Mouse (Mus musculus) cerebellum, postnatal 10 days (tissue): ENCODE results near the gene Dusp1.
A peak's percentile ranks its signal among the peaks of the same experiment; 100 is the strongest.

ENCODE experiments used
- DNase-seq, 2 experiments: peaks; one replicate each; pipeline ENCODE4 v3.0.0; 2021; ENCODE audit warnings: mixed read lengths in 2 of 2

Dusp1 gene

DNA sequence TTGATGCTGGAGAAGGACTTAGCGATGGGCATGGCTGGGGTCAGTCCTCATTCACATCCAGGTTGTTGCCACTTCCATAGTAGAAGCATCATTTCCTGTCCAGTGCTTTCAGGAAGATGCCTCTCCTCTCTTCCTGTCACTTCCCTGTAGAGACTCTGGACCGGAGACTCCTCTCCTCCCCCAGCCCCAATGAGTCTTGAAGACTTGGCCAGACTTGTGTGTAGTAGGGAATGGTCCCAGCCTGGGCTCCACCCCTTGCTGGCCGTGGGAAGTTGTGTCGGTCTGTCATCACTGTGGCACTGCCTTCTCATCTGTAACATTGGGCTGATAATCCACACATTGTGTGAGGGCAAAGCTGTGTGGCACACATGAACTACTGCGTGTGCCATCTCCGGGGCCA is 21.7 kb upstream of the Dusp1 start:
- no peak for DNase-seq

- DNase-seq: no peak
Observed at GRCm38 (mm10) chr17:26583056-26583455, 21.1 kb upstream of the Dusp1 start.

GRCm38 (mm10) chr17:26582297-26582696 is 20.4 kb upstream of the Dusp1 start:
- peak in 1 of 2 experiments; percentile 38 for DNase-seq

DNA sequence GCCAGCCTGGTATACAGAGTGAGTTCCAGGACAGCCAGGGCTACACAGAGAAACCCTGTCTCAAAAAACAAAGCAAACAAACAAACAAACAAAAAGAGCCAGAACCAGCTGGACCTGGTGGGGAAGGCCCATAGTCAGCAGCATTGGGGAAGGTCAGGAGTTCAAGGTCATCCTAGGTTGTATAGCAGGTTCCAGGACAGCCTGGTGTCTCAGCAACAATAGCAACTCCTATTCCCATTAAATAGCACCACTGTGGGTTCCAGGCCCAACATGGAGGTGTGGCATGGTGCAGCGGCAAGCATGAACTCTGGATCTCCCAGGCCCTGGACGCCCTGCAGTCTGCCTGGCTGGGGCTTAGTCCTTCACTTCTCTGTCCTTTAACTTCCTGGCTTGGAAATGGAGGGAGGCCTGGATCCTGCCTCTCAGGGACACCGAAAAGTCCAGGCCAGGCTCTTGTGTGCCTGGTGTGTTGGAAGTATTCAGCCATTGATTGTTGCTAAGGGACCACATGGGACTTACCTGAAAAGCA is 19.0 kb upstream of the Dusp1 start:
- DNase-seq: no peak

DNA sequence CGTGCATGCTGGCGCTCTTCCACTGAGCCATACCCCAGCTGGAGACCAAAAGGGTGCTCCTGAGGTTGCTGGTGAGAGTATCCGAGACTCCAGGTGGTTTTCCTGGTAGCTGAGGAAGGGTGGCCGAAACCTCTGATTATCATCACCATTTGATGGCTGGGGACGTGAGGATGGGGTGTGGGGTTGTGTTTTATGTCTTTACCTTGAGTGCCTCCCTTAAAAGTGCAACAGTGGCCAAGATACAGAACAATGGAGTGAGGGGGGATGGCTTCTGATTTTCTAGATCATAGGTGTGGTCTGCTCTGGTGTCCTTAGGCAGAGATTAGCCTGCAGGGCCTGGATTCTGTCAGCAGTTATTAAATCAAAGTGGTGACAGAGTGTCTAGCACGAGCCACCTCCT is 17.5 kb upstream of the Dusp1 start:
- no peak for DNase-seq

- no peak for DNase-seq
Observed at GRCm38 (mm10) chr17:26578771-26579170, 16.8 kb upstream of the Dusp1 start.

- DNase-seq: no peak
Observed at GRCm38 (mm10) chr17:26578162-26578561, 16.2 kb upstream of the Dusp1 start.

DNA sequence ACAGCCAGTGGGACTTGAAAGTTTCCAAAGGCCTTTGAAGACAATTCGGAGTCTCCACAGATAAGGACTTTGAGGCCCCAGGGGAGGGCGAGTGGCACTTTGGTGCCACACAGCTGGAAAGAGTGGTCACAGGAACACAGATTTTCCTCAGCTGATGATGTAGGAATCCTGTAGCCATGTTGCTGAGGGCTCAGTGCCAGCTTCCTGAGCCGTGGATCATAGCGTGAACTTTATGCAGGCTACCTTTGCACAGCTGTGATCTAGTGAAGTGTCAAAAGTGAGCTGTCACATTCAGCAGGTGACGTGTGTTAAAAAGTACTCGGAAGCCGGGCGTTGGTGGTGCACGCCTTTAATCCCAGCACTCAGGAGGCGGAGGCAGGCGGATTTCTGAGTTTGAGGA is 15.4 kb upstream of the Dusp1 start:
- no peak for DNase-seq

DNA sequence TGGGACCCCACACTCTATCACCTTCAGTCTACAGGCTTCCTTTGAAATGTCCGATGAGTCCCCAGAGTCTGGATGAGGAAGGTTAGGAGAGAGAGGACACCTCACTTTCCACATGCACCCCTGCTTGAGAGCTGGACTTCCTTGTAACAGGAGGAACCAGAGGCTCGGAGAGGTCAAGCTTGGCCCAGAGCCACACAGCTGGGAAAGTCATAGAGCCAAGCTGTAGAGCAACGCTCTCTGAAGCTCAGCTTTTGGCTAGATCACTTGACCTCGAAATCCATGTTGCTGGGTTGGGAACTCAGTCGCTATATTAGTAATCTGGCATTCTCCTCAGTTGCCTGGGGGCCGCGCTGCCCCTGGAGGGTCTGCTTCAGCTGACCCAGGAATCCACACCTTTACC is 14.9 kb upstream of the Dusp1 start:
- DNase-seq: no peak

GRCm38 (mm10) chr17:26575786-26576690 is 14.1 kb upstream of the Dusp1 start:
- peak; percentile 39 to 42 for DNase-seq

GRCm38 (mm10) chr17:26574701-26575100 is 12.8 kb upstream of the Dusp1 start:
- peak; percentile 37 to 43 for DNase-seq

- no peak for DNase-seq
Observed at GRCm38 (mm10) chr17:26574118-26574517, 12.2 kb upstream of the Dusp1 start.

GRCm38 (mm10) chr17:26572265-26572664 is 10.3 kb upstream of the Dusp1 start:
- no peak for DNase-seq

- DNase-seq: no peak
Observed at GRCm38 (mm10) chr17:26571377-26571776, 9.4 kb upstream of the Dusp1 start.

GRCm38 (mm10) chr17:26570651-26571118 is 8.8 kb upstream of the Dusp1 start:
- DNase-seq: no peak

DNA sequence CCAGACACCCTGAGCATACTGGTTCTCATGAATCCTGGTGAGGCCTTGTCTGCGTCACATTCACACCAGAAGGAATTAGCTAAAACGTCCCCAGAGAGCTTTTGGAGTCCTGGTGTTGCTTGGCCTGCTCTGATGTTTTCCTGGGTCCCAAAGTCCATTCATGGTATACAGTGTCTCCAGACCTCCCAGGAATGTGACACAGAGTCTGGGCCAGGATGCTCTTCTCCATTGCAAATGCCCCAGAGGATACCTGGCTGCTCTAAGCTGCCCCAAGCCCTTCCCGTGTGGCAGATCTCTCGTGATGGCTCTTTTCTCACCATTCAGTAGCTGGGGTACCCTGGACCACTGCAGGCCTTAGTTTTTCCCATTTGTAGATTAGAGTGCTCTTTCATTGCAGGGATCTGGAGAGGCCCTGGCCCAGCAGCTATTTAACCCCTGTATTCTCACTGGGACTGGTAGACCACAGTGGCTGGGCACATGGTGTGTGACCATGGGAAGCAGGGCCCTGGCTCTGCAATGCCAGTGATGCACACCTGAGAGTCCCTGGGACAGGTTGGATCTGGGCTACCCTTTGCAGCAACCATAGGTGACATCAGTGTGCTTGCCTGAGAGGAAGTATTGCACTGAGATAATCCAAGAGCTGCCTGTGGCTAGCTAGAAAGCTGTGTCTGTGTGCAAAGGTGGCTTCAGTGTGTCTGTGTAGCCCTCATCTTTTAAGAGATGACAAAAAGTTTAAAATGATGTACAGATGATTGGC is 7.8 kb upstream of the Dusp1 start:
- DNase-seq: no peak

DNA sequence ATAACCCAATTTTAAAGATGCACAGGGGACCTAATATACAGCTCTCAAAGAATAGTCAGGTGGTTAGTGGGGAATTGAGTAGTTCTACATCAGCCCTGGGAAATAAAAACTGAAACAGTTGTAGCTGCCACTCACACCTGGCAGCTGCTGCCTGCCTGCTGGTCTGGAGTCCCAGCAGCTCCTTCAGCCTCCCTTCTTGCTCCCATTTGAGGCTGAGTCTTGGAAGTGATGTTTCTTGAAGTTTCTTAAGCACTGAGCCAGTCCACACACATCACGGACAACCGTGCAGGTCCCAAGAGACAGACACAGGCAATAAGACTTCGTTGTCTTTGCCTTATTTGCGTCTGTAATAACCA is 5.9 kb upstream of the Dusp1 start:
- no peak for DNase-seq

DNA sequence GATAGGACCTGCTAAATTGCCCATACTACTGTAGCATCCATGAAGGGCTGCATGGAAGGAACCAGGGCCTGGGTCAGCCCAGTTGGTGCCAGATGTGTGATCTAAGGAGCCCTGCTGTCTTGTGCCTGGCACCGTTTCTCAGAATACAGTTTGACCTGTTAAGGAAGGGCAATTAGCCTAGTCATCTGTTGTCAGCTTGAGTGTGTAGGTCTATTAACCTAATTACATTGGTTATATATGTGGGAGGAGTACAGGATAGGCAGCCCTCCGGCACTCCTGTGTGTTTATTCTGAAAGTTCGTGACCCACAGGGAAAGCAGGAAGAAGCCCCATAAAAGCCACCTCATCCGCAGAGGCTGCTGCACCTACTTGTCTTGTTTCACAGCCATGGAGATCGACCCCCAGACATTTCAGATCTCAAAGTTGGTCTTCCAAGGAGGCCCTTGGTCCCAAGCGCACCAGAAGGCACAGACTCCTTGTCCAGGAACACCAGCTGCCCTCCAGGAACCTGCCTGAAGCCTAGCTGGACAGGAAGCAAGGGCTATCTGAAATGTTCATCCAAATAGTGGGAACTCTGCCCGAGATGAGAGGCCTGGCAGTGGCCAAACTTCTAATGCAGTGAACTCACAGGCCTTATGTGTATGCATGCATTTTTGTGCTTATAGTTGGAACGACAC is 5.4 kb upstream of the Dusp1 start:
- no peak for DNase-seq

GRCm38 (mm10) chr17:26564439-26564838 is 2.5 kb upstream of the Dusp1 start:
- DNase-seq: no peak

DNA sequence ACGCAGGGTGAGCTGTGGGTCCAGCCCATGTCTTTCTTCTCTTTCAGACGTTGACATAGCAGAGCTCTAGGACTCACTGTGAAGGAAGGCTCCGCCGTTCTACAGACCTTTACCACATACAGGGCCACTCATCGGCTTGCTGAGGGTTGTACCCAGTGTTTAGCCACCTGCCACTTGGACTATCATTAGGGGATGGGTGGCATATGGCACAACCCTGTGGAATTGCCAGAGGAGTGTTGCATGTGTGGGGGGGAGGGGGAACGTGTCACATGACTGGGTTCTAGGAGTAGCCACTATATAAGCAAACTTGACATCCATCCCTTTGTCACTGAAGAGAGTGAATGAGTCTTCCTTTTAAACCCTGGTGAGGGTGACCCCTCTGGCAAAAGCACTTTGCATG is 1.5 kb upstream of the Dusp1 start:
- DNase-seq: peak; percentile 48 to 57

DNA sequence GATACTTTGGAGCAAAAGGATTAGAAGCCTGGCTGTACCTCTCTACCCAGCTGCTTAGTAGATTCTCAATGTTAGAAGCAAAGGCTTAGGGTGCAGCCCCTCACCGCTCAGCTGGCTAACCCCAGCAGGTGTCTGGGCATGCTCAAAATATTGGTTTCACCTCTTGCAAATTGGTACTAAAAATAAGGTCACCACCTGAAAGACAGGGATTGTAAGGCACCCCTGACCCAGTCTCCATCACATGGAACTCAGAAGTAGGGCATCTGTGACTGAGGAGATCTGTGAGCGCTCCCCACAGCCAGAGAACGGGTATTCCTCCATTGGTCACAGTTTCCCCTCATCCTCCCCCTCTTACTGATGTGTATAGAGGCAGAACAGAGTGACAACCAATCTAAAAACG is 364 bp upstream of the Dusp1 start:
- no peak for DNase-seq

DNA sequence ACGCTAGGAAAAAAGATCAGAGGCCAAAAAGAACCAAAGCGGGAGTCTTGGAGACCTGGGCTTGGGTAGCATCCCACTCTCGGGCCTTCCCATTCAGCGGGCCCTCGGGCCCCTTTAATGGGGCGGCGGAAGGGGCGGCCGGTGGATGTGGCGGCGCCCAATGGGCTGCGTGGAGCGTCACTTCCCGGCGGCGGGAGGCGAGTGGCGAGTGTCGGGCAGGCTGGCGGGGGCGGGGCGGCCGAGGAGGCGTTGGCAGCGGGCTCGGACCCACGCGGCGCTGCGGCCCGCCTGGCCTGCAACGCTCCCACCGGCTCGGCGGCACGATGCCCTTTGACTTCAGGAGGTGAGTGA is 663 bp downstream of the Dusp1 start, which contains the start of gene Ergic1:
Gene Ergic1 (plus strand): TSS at position 200 of the 351 bp plus-strand sequence.
- peak; percentile 97 to 98 for DNase-seq
